Mouse (Mus musculus): ENCODE measurements around the gene Hnrnph3.

GRCm38 (mm10) chr10:63027376-63028161, 3.6 kb upstream of the Hnrnph3 start:
- TF ChIP-seq POLR2A (IDR thresholded peaks at IDR 0.05; ENCODE audit: low read depth, low read length) (no peak), CTCF (IDR thresholded peaks at IDR 0.05; ENCODE audit: borderline replicate concordance, insufficient read depth, low read length) (no peak)

All from embryonic fibroblast, embryonic 13.5 days (primary cell).